Mouse (Mus musculus) midbrain, embryonic 13.5 days (tissue): ENCODE data around the gene Tll2. TPM values are rescaled to one million over a fixed set of nuclear protein-coding genes. Genes with fewer than 3 reads are reported as not detected.

Experiments
- ATAC-seq: fragments of 200-750 bp; cut with Nextera tagmentation; 2 replicates; pipeline ENCODE4 v1.8.0; 2017; ENCODE audit warnings: mild to moderate bottlenecking, moderate TSS enrichment, moderate library complexity
- H3K27ac ChIP-seq: fragments of 300-500 bp; sonication (generic); 2 replicates; pipeline ENCODE4 v1.5.1; 2015; ENCODE audit warnings: inconsistent platforms, mild to moderate bottlenecking, moderate library complexity
- H3K27me3 ChIP-seq: fragments of 300-500 bp; sonication (generic); 2 replicates; pipeline ENCODE4 v1.6.1; 2015; ENCODE audit warnings: mild to moderate bottlenecking, inconsistent platforms
- H3K36me3 ChIP-seq: fragments of 300-500 bp; sonication (generic); 2 replicates; pipeline ENCODE4 v1.6.1; 2015; ENCODE audit warnings: mild to moderate bottlenecking, inconsistent platforms
- H3K4me1 ChIP-seq: fragments of 300-500 bp; sonication (generic); replicated peaks from 2 replicates; pipeline ENCODE4 v1.6.1; 2015; ENCODE audit warnings: inconsistent platforms
- H3K4me2 ChIP-seq: fragments of 300-500 bp; sonication (generic); replicated peaks from 2 replicates; pipeline ENCODE4 v1.6.1; 2015; ENCODE audit warnings: moderate library complexity, mild to moderate bottlenecking, inconsistent platforms
- H3K4me3 ChIP-seq: fragments of 300-500 bp; sonication (generic); replicated peaks from 2 replicates; pipeline ENCODE4 v1.5.1; 2015; ENCODE audit warnings: mild to moderate bottlenecking, inconsistent platforms
- H3K9ac ChIP-seq: fragments of 300-500 bp; sonication (generic); replicated peaks from 2 replicates; pipeline ENCODE4 v1.6.1; 2015; ENCODE audit warnings: mild to moderate bottlenecking, inconsistent platforms
- H3K9me3 ChIP-seq: fragments of 300-500 bp; sonication (generic); 2 replicates; pipeline ENCODE4 v1.6.1; 2016; ENCODE audit warnings: mild to moderate bottlenecking, inconsistent platforms
- WGBS: fragments of 180-500 bp; shearing (Covaris S2); methylation state at CpG from one replicate; pipeline ENCODE4 v1.1.7; 2015; 5-methylcytosine and 5-hydroxymethylcytosine counted together
- polyA plus RNA-seq: library from polyadenylated mRNA; unstranded; fragments of >200 nt; fragmentation: Nextera tagmentation; extraction: Ambion mirVana; gene quantifications from 2 replicates; pipeline ENCODE4 v1.2.1, GENCODE M21; 2015

Tll2 gene
- polyA plus RNA-seq, 1 experiment from 2014 or later: 1.6 TPM

GRCm38 (mm10) chr19:41193379-41193778 is 13.3 kb downstream of the Tll2 start:
- Histone ChIP-seq H3K4me1 (peaks cover 24% of the 10 kb centered on the region), H3K4me3 (no peak overlapping the region), H3K9ac (no peak overlapping the region), H3K27me3 (peaks cover 89% of the 10 kb centered on the region), H3K27ac (no peak overlapping the region), H3K4me2 (no peak overlapping the region), H3K36me3 (no peaks in the 10 kb centered on the region), H3K9me3 (no peaks in the 10 kb centered on the region)
- ATAC-seq: no peak
- 81% methylated on average over 1 of the region's 1 CpGs for WGBS

- H3K36me3 ChIP-seq: no peaks in the 10 kb centered on the region
- no peaks in the 10 kb centered on the region for H3K9me3 ChIP-seq
- no peak overlapping the region for H3K27ac ChIP-seq
- no peak overlapping the region for H3K4me3 ChIP-seq
- H3K9ac ChIP-seq: no peak overlapping the region
- no peak overlapping the region for H3K4me2 ChIP-seq
- H3K27me3 ChIP-seq: peaks cover 89% of the 10 kb centered on the region
- peaks cover 24% of the 10 kb centered on the region for H3K4me1 ChIP-seq
- no peak for ATAC-seq
- 85% methylated on average over 4 of the region's 4 CpGs for WGBS
Observed at GRCm38 (mm10) chr19:41192953-41193352, 13.7 kb downstream of the Tll2 start.

- ATAC-seq: no peak
- Histone ChIP-seq H3K36me3 (no peaks in the 10 kb centered on the region), H3K4me3 (no peak overlapping the region), H3K27me3 (peaks cover 89% of the 10 kb centered on the region), H3K4me2 (no peak overlapping the region), H3K9me3 (no peaks in the 10 kb centered on the region), H3K27ac (no peak overlapping the region), H3K9ac (no peak overlapping the region), H3K4me1 (peaks cover 24% of the 10 kb centered on the region)
- 79% methylated on average over 9 of the region's 9 CpGs for WGBS
Observed at GRCm38 (mm10) chr19:41191724-41192123, 14.9 kb downstream of the Tll2 start.

- 22% methylated on average over 6 of the region's 6 CpGs for WGBS
- Histone ChIP-seq H3K4me2 (no peak overlapping the region), H3K4me3 (no peak overlapping the region), H3K27ac (no peak overlapping the region), H3K4me1 (peaks cover 24% of the 10 kb centered on the region), H3K9me3 (no peaks in the 10 kb centered on the region), H3K27me3 (peaks cover 84% of the 10 kb centered on the region), H3K9ac (no peak overlapping the region), H3K36me3 (no peaks in the 10 kb centered on the region)
- ATAC-seq: peak; percentile 81
Observed at GRCm38 (mm10) chr19:41190876-41191434, 15.7 kb downstream of the Tll2 start.

GRCm38 (mm10) chr19:41177331-41177730 is 29.3 kb downstream of the Tll2 start:
- peak; percentile 85 for ATAC-seq
- no peak overlapping the region for H3K4me3 ChIP-seq
- H3K9ac ChIP-seq: no peak overlapping the region
- no peaks in the 10 kb centered on the region for H3K36me3 ChIP-seq
- H3K4me2 ChIP-seq: no peak overlapping the region
- no peaks in the 10 kb centered on the region for H3K9me3 ChIP-seq
- peaks cover 28% of the 10 kb centered on the region for H3K4me1 ChIP-seq
- 5% methylated on average over 6 of the region's 6 CpGs for whole genome bisulfite sequencing
- H3K27me3 ChIP-seq: peaks cover 98% of the 10 kb centered on the region
- no peak overlapping the region for H3K27ac ChIP-seq

- no peak overlapping the region for H3K4me3 ChIP-seq
- H3K36me3 ChIP-seq: no peaks in the 10 kb centered on the region
- ATAC-seq: no peak
- WGBS: 16% methylated on average over 2 of the region's 2 CpGs
- H3K9me3 ChIP-seq: no peaks in the 10 kb centered on the region
- H3K4me2 ChIP-seq: no peak overlapping the region
- peaks cover 28% of the 10 kb centered on the region for H3K4me1 ChIP-seq
- no peak overlapping the region for H3K9ac ChIP-seq
- H3K27me3 ChIP-seq: peaks cover 97% of the 10 kb centered on the region
- H3K27ac ChIP-seq: no peak overlapping the region
Observed at GRCm38 (mm10) chr19:41176881-41177280, 29.8 kb downstream of the Tll2 start.

GRCm38 (mm10) chr19:41165914-41166235 is 40.8 kb downstream of the Tll2 start:
- no peaks in the 10 kb centered on the region for H3K9me3 ChIP-seq
- no peaks in the 10 kb centered on the region for H3K36me3 ChIP-seq
- no peak overlapping the region for H3K4me2 ChIP-seq
- H3K4me3 ChIP-seq: no peak overlapping the region
- 68% methylated on average over 5 of the region's 5 CpGs for WGBS
- no peak overlapping the region for H3K9ac ChIP-seq
- peak overlapping the region; percentile 16; the same call in 1 of the 2 replicates for H3K27ac ChIP-seq
- no peak for ATAC-seq
- H3K4me1 ChIP-seq: peaks cover 28% of the 10 kb centered on the region
- H3K27me3 ChIP-seq: peaks cover 72% of the 10 kb centered on the region

- no peaks in the 10 kb centered on the region for H3K9me3 ChIP-seq
- no peak overlapping the region for H3K4me3 ChIP-seq
- H3K27me3 ChIP-seq: peaks cover 72% of the 10 kb centered on the region
- no peak overlapping the region for H3K9ac ChIP-seq
- 35% methylated on average over 14 of the region's 14 CpGs for WGBS
- H3K4me2 ChIP-seq: no peak overlapping the region
- peaks cover 31% of the 10 kb centered on the region for H3K4me1 ChIP-seq
- ATAC-seq: peak; percentile 47; the same call in 1 of the 2 replicates
- peak overlapping the region; percentile 40; the same call in 1 of the 2 replicates for H3K27ac ChIP-seq
- H3K36me3 ChIP-seq: no peaks in the 10 kb centered on the region
Observed at GRCm38 (mm10) chr19:41165144-41165913, 41.3 kb downstream of the Tll2 start.

GRCm38 (mm10) chr19:41164447-41165095 is 42.1 kb downstream of the Tll2 start:
- no peak overlapping the region for H3K4me3 ChIP-seq
- 16% methylated on average over 10 of the region's 10 CpGs for WGBS
- ATAC-seq: peak; percentile 75
- no peak overlapping the region for H3K9ac ChIP-seq
- H3K36me3 ChIP-seq: no peaks in the 10 kb centered on the region
- peaks cover 32% of the 10 kb centered on the region for H3K4me1 ChIP-seq
- peaks cover 70% of the 10 kb centered on the region for H3K27me3 ChIP-seq
- H3K27ac ChIP-seq: no peak overlapping the region
- no peaks in the 10 kb centered on the region for H3K9me3 ChIP-seq
- 0 out of 2 replicates have a peak overlapping the region, but pooled peaks have one; percentile 5 for H3K4me2 ChIP-seq

- ATAC-seq: no peak
- no peak overlapping the region for H3K27ac ChIP-seq
- no peaks in the 10 kb centered on the region for H3K9me3 ChIP-seq
- H3K9ac ChIP-seq: no peak overlapping the region
- WGBS: 51% methylated on average over 14 of the region's 14 CpGs
- no peak overlapping the region for H3K4me3 ChIP-seq
- H3K27me3 ChIP-seq: peaks cover 44% of the 10 kb centered on the region
- H3K36me3 ChIP-seq: no peaks in the 10 kb centered on the region
- H3K4me2 ChIP-seq: no peak overlapping the region
- H3K4me1 ChIP-seq: peaks cover 22% of the 10 kb centered on the region
Observed at GRCm38 (mm10) chr19:41160388-41160787, 46.2 kb downstream of the Tll2 start.

- Histone ChIP-seq H3K4me3 (no peak overlapping the region), H3K4me2 (no peak overlapping the region), H3K27me3 (peaks cover 20% of the 10 kb centered on the region), H3K9me3 (0 out of 2 replicates have a peak, but pooled peaks cover 5% of the 10 kb centered on the region), H3K9ac (no peak overlapping the region), H3K27ac (no peak overlapping the region), H3K36me3 (no peaks in the 10 kb centered on the region), H3K4me1 (no peaks in the 10 kb centered on the region)
- 89% methylated on average over 7 of the region's 7 CpGs for WGBS
- ATAC-seq: no peak
Observed at GRCm38 (mm10) chr19:41154681-41155080, 52.0 kb downstream of the Tll2 start.

- H3K4me1 ChIP-seq: no peaks in the 10 kb centered on the region
- 0 out of 2 replicates have a peak, but pooled peaks cover 5% of the 10 kb centered on the region for H3K9me3 ChIP-seq
- H3K4me3 ChIP-seq: no peak overlapping the region
- no peak overlapping the region for H3K9ac ChIP-seq
- H3K27ac ChIP-seq: no peak overlapping the region
- H3K4me2 ChIP-seq: no peak overlapping the region
- H3K27me3 ChIP-seq: peaks cover 10% of the 10 kb centered on the region; the same call in 1 of the 2 replicates
- no peak for ATAC-seq
- no peaks in the 10 kb centered on the region for H3K36me3 ChIP-seq
- 84% methylated on average over 4 of the region's 4 CpGs for WGBS
Observed at GRCm38 (mm10) chr19:41152462-41152861, 54.2 kb downstream of the Tll2 start.
